Mouse (Mus musculus): ENCODE measurements at regions not wholly inside any gene's neighbourhood (a gene's known extent, or its start where the extent isn't known, plus 50 kb on each side); places are given as distances from the start of the nearest gene placed in this dataset.

DNA sequence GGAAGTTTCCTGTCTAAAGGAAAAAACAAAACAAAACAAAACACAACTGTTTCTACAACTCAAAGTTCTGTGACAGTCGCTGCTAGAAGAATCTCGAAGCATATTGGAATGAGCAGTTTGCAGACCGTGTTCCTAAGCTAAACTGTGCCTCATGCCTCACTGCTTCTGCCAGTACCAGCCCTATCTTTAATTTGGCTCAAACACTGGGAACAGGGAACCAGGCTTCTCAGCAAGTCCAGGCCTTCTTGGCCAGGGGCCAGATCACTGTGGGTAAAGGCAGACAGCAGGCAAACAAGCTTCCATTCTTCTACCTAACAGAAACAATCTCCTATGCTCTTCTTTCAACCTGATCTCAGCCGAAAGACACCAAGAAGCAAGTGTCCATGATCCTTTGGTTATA is 56.5 kb downstream of the Tmsb4x start:
- H3K4me1 ChIP-seq (ENCODE audit: control insufficient read depth, insufficient read depth), result no peaks in the 10 kb centered on the region
- no peaks in the 10 kb centered on the region for H3K9me3 ChIP-seq (replicated peaks; ENCODE audit: control insufficient read depth, low read length)
- H3K4me3 ChIP-seq (ENCODE audit: low read depth, low read length), result no peak overlapping the region
- 38% methylated on average over 4 of the region's 4 CpGs for WGBS
- TF ChIP-seq EP300 (IDR thresholded peaks at IDR 0.05; ENCODE audit: low read depth), result no peak
- no peak for TF ChIP-seq CTCF (IDR thresholded peaks at IDR 0.05; ENCODE audit: low read depth)
- no peak overlapping the region for H3K4me2 ChIP-seq (ENCODE audit: low read depth, low read length)
- peak overlapping the region; percentile 51 for H3K27ac ChIP-seq (ENCODE audit: low read depth)
- no peaks in the 10 kb centered on the region for H3K27me3 ChIP-seq (ENCODE audit: control insufficient read depth, insufficient read depth, low read length)
- ATAC-seq (ENCODE audit: insufficient read depth, low read depth), result peak; percentile 39
- peak; percentile 42 for DNase-seq (ENCODE audit: low spot score)
- no peaks in the 10 kb centered on the region for H3K36me3 ChIP-seq (replicated peaks; ENCODE audit: control insufficient read depth, insufficient read depth, low read length)
- no peak overlapping the region for H3K9ac ChIP-seq (replicated peaks; ENCODE audit: low read depth, low read length)

DNA sequence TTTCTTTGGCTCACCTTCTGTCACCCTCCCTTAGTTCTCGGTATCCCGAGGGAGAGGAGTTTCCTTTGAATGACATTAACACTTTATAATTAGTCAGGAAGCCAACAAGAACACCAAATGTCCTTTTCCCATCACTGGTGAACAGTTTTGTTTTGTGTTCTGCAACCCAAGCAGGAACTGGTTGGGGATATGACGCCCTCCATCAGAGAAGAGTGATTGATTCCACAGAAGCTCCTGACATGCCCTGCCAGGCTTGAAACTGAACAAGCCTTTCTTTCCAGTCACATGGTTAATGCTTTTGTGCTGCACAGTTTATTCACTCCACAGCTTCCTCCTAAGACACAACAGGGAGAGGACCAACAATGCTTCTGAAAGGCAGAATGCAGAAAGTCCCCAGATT is 57.8 kb downstream of the Tmsb4x start:
- H3K9me3 ChIP-seq (replicated peaks; ENCODE audit: control insufficient read depth, low read length), result no peaks in the 10 kb centered on the region
- WGBS, result 60% methylated on average over 3 of the region's 3 CpGs
- 0 out of 2 replicates have a peak, but pooled peaks have one; percentile 36 for ATAC-seq (ENCODE audit: insufficient read depth, low read depth)
- no peaks in the 10 kb centered on the region for H3K36me3 ChIP-seq (replicated peaks; ENCODE audit: control insufficient read depth, insufficient read depth, low read length)
- H3K27me3 ChIP-seq (ENCODE audit: control insufficient read depth, insufficient read depth, low read length), result no peaks in the 10 kb centered on the region
- no peak for DNase-seq (ENCODE audit: low spot score)
- no peak overlapping the region for H3K9ac ChIP-seq (replicated peaks; ENCODE audit: low read depth, low read length)
- H3K4me2 ChIP-seq (ENCODE audit: low read depth, low read length), result no peak overlapping the region
- TF ChIP-seq CTCF (IDR thresholded peaks at IDR 0.05; ENCODE audit: low read depth) (no peak), EP300 (IDR thresholded peaks at IDR 0.05; ENCODE audit: low read depth) (0 out of 2 replicates have a peak, but pooled peaks have one; percentile 28)
- peak overlapping the region; percentile 43; the same call in 1 of the 2 replicates for H3K27ac ChIP-seq (ENCODE audit: low read depth)
- H3K4me1 ChIP-seq (ENCODE audit: control insufficient read depth, insufficient read depth), result no peaks in the 10 kb centered on the region
- H3K4me3 ChIP-seq (ENCODE audit: low read depth, low read length), result no peak overlapping the region

DNA sequence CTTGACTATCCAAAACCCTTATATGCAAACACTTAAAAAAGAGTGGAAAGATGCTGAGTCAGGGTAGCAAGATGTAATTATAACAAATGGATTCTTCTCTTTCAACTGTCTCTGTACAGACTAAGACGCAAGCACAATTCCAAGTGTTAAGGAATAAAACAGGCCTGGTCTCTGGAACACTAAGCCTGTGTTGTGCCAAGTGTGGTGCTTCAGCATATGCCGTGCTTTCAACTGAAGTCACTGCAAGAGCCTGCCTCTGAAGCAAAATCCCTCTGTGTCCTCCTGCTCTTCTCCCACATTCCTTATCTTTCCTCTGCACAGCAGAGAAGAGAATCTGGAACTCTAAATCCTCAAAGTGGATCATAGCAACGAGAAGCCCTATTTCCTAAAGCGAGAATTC is 59.7 kb downstream of the Tmsb4x start:
- Histone ChIP-seq H3K4me2 (ENCODE audit: low read depth, low read length) (no peak overlapping the region), H3K36me3 (replicated peaks; ENCODE audit: control insufficient read depth, insufficient read depth, low read length) (no peaks in the 10 kb centered on the region), H3K27ac (ENCODE audit: low read depth) (no peak overlapping the region), H3K9me3 (replicated peaks; ENCODE audit: control insufficient read depth, low read length) (no peaks in the 10 kb centered on the region), H3K4me3 (ENCODE audit: low read depth, low read length) (no peak overlapping the region), H3K27me3 (ENCODE audit: control insufficient read depth, insufficient read depth, low read length) (no peaks in the 10 kb centered on the region), H3K4me1 (ENCODE audit: control insufficient read depth, insufficient read depth) (no peaks in the 10 kb centered on the region), H3K9ac (replicated peaks; ENCODE audit: low read depth, low read length) (no peak overlapping the region)
- DNase-seq (ENCODE audit: low spot score) (no peak), ATAC-seq (ENCODE audit: insufficient read depth, low read depth) (no peak)
- 73% methylated on average over 4 of the region's 4 CpGs for WGBS
- TF ChIP-seq CTCF (IDR thresholded peaks at IDR 0.05; ENCODE audit: low read depth) (no peak), EP300 (IDR thresholded peaks at IDR 0.05; ENCODE audit: low read depth) (no peak)

DNA sequence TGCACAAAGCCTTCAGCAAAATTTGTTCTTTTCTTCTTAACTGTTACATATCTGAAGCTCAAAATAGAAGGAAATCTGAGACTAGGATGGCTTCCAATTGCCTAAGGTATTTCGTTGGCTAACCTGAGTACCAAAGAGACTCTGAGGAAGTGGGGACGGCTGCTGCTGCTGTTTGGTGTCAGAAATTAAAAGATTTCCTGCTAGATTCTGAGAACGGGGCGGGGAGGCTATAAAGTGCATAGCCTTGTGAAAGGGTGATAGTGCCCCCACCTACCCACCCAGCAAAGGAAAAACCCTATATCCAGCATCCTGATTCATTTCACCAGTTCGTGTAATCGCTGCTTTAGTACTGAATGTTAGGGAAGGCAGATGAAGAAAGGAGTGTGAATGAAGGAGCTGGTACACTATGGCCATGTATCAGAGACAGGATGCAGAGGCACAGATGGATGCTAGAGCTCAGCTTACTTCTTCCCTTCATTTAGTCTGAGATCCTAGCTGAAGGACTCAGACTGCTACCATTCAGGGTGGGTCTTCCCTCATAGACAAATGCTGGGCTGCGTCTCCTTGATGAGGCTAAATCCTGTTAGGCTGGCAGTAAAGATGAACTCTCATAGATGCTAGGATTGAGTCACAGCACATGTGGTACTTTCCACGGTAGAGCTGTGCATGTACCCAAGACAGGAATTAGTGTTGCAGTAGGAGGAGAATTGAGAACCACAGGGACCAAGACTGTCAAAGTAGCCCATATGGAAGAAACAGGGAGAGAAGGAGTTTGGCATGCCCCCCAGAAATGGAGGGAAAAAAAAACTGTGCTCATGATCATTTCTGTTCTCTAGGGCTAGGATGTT is 62.4 kb downstream of the Tmsb4x start:
- WGBS, result 69% methylated on average over 8 of the region's 8 CpGs
- no peaks in the 10 kb centered on the region for H3K4me1 ChIP-seq (ENCODE audit: control insufficient read depth, insufficient read depth)

DNA sequence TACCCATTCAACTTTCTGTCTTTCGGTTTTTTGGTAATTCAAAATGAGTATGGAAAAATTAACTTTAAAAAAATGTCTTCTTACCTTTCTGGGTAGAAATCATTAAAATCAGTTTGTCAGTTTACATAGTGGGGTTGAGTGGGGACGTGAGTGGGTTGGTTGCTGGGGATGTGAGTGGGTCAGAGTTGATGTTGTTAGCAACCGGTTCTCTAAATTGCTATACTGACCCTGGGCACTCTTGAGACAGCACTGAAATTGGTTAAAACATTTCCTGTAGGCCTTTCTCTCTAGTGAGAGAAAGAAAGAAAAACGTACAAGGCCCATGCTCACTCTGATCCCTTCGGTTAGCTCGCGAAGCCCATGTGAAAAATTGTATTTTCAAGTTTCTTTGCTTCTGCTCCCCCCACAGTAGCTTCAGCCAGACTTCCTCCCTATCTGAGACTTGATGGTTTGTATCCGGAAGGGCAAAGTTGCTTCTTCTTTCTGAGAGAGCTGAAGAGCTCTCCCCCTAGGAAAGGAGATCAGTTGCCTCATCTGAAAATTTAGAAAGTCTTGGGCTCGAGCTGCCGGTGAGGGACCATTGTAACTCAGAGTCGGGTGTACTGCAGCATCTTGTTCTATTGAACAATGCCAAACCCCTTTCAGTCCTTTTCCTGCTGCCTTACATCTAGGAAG is 63.5 kb downstream of the Tmsb4x start:
- DNase-seq (ENCODE audit: low spot score) (no peak), ATAC-seq (ENCODE audit: insufficient read depth, low read depth) (no peak)
- WGBS, result 67% methylated on average over 11 of the region's 11 CpGs
- H3K9me3 ChIP-seq (replicated peaks; ENCODE audit: control insufficient read depth, low read length), result no peaks in the 10 kb centered on the region
- H3K9ac ChIP-seq (replicated peaks; ENCODE audit: low read depth, low read length), result no peak overlapping the region
- H3K4me1 ChIP-seq (ENCODE audit: control insufficient read depth, insufficient read depth), result no peaks in the 10 kb centered on the region
- H3K36me3 ChIP-seq (replicated peaks; ENCODE audit: control insufficient read depth, insufficient read depth, low read length), result no peaks in the 10 kb centered on the region
- TF ChIP-seq CTCF (IDR thresholded peaks at IDR 0.05; ENCODE audit: low read depth) (no peak), EP300 (IDR thresholded peaks at IDR 0.05; ENCODE audit: low read depth) (no peak)
- no peak overlapping the region for H3K27ac ChIP-seq (ENCODE audit: low read depth)
- no peak overlapping the region for H3K4me2 ChIP-seq (ENCODE audit: low read depth, low read length)
- H3K4me3 ChIP-seq (ENCODE audit: low read depth, low read length), result no peak overlapping the region
- H3K27me3 ChIP-seq (ENCODE audit: control insufficient read depth, insufficient read depth, low read length), result no peaks in the 10 kb centered on the region

More for the DNA sequence above, 62.4 kb downstream of the Tmsb4x start:
- DNase-seq (ENCODE audit: low spot score), result no peak
- no peak overlapping the region for H3K4me3 ChIP-seq (ENCODE audit: low read depth, low read length)
- no peak overlapping the region for H3K4me2 ChIP-seq (ENCODE audit: low read depth, low read length)
- H3K27me3 ChIP-seq (ENCODE audit: control insufficient read depth, insufficient read depth, low read length), result no peaks in the 10 kb centered on the region
- no peak overlapping the region for H3K9ac ChIP-seq (replicated peaks; ENCODE audit: low read depth, low read length)
- H3K27ac ChIP-seq (ENCODE audit: low read depth), result no peak overlapping the region
- no peak for TF ChIP-seq EP300 (IDR thresholded peaks at IDR 0.05; ENCODE audit: low read depth)
- no peak for TF ChIP-seq CTCF (IDR thresholded peaks at IDR 0.05; ENCODE audit: low read depth)
- no peaks in the 10 kb centered on the region for H3K36me3 ChIP-seq (replicated peaks; ENCODE audit: control insufficient read depth, insufficient read depth, low read length)
- no peaks in the 10 kb centered on the region for H3K9me3 ChIP-seq (replicated peaks; ENCODE audit: control insufficient read depth, low read length)
- no peak for ATAC-seq (ENCODE audit: insufficient read depth, low read depth)

Measured in heart, postnatal 0 days (tissue).